Mouse (Mus musculus) kidney, adult 2 months (tissue): ENCODE results near the gene Vgll4.
A peak's percentile ranks its signal among the peaks of the same experiment; 100 is the strongest.

Source experiments
- CTCF ChIP-seq: fragments of 200-500 bp; conservative IDR thresholded peaks from 2 replicates; pipeline ENCODE4 v1.5.1; 2011; ENCODE audit warnings: low read depth, mild to moderate bottlenecking, control low read depth, low read length, moderate library complexity, mixed read lengths; ENCODE audit not compliant: insufficient read depth, insufficient read length
- POLR2A ChIP-seq: fragments of 200-500 bp; IDR thresholded peaks from one replicate; pipeline ENCODE4 v1.6.1; 2011; ENCODE audit warnings: low read depth, low read length, control low read depth

DNA sequence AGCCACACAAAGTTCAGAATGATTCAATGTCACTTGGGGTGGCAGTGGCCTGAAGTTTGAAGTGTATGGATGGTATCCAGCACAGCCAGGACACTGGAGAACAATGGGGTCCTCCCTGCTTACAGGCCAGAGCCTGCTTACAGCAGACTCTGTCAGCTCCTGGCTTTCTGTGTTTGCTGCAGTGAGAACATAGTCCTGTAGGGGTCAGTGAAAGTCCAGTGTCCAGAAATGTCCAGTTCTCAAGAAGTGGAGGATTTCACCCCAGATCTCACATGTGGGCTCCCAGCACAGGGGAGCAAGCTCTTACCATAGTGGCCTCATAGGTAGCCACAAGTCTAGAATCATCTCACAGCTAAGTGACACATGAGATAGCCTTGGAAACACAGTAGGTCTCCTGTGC lies 40.4 kb downstream of the Vgll4 start:
- TF ChIP-seq CTCF, result peak; percentile 68
- no peak for TF ChIP-seq POLR2A
